Mouse (Mus musculus): ENCODE measurements around the gene Ube2z. TPM values are rescaled to one million over a fixed set of nuclear protein-coding genes. Genes with fewer than 3 reads are reported as not detected.

Ube2z gene
- total RNA-seq, 2 experiments from 2014 or later: 14.4 to 18.2 TPM

DNA sequence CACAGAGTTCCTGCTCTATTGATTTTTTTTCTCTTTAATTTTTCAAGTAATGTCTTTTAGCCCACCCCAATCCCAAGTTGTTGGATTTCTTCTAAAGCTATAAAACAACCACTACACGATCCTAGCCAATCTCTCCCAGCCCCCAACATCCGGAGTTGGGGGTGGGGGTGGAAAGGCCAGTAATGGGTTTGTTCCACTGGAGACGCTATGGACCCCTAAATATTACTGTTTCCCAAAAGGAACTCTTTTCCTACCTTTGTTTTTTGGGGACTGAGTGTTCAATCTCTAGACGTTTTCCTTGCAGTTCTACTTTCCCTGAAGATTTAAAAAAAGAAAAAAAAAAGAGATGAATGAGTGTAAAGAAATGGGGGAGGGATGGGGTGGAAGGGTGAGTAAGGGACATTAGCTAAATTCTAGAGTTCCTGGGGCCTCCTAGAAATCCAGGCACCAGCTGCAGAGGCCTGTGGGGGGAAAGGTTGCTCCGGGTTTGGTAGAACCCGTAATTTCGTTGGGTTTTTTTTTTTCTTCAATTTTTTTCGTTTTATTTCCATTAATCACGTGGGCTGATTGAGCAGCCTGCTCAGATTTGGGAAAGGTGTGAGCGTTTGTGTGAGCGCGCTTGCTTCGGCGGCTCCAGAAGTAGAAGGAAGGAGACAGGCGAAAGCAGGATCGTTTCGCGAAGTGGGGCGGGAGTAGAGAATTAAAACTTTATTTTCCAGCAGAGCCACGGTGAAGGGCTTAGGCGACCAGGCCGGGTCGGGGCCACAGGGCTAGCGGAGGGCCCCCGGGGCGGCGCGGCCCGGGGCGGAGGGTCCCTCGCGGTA lies 61.0 kb downstream of the Ube2z start:
- DNase-seq: no peak
- intact Hi-C loops (cut with DNase I): no loop called here
- Histone ChIP-seq H3K27ac (no peak overlapping the region), H3K4me3 (peak overlapping the region; percentile 57)
- TF ChIP-seq CTCF (IDR thresholded peaks at IDR 0.05): no peak

DNA sequence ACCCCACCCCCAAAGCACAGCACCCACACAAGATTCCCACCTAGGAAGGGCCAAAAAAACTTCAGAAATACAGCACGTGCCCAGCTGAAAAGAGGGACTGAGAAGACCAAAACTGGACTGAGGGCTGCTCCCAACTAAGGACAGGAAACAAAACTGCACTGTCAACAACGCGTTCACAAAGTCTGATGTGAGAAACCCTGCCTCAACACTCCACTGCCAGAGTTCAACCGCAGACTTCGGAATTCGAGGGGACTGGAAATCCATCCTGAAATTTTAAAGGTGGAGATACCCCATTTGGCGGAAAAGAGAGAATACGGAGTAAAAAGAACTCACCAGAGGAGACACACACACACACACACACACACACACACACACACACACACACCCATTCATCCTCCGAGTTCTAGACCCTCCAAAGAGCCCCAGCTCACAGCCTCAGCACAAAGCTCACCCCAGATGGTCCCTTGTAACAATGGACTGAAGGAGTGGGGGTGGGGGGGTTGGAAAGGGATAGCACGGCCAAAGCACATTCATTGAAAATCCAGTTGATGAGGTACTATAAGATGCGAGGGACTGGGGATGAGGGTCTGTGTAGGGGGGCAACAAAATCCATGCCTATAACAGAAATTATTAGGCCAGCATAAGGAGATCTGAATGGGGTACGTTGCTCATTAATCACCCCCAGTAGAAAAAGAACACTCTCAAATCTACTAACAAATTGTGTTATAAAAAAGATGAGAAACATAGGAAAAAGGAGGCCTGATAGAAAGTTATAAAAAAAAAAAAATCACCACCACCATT lies 61.9 kb downstream of the Ube2z start:
- intact Hi-C loops (cut with DNase I): no loop called here
- DNase-seq: no peak
- Histone ChIP-seq H3K27ac (no peak overlapping the region), H3K4me3 (no peak overlapping the region)
- TF ChIP-seq CTCF (IDR thresholded peaks at IDR 0.05): no peak

Other genes starting within 250 kb of the Ube2z start
- 100 to 1,000 TPM; 274 to 394 TPM for gene Phospho1, start 240.9 kb downstream of the Ube2z start, total RNA-seq (2021)
- 1 to 10 TPM; 2.6 to 7.6 TPM for gene Gngt2, start 228.2 kb downstream of the Ube2z start, total RNA-seq (2021)
- 1 to 10 TPM; 2.2 to 3.0 TPM for gene Abi3, start 222.9 kb downstream of the Ube2z start, total RNA-seq (2021)
- not detected for gene B4galnt2, start 150.5 kb downstream of the Ube2z start, total RNA-seq (2021)
- gene Igf2bp1, start 59.4 kb downstream of the Ube2z start, total RNA-seq (2021): not detected
- not detected for gene Gip, start 40.8 kb downstream of the Ube2z start, total RNA-seq (2021)
- gene Snf8, start 30.5 kb downstream of the Ube2z start, total RNA-seq (2021): 10 to 100 TPM; 31.6 to 34.6 TPM
- 1,000 to 10,000 TPM; 1,178 to 1,786 TPM for gene Atp5g1, start 10.3 kb upstream of the Ube2z start, total RNA-seq (2021)
- not detected for gene Calcoco2, start 46.6 kb upstream of the Ube2z start, total RNA-seq (2021)
- not detected for gene Ttll6, start 68.4 kb upstream of the Ube2z start, total RNA-seq (2021)
- not detected for gene Hoxb13, start 128.9 kb upstream of the Ube2z start, total RNA-seq (2021)
- under 1 TPM in 1 of 2 experiments, not detected in 1; 0.14 TPM for gene Hoxb9, start 206.1 kb upstream of the Ube2z start, total RNA-seq (2021)
- under 1 TPM; 0.14 to 0.23 TPM for gene Hoxb8, start 216.5 kb upstream of the Ube2z start, total RNA-seq (2021)
- gene Hoxb7, start 221.2 kb upstream of the Ube2z start, total RNA-seq (2021): under 1 TPM; 0.47 to 0.56 TPM
- gene Hoxb6, start 227.1 kb upstream of the Ube2z start, total RNA-seq (2021): under 1 TPM; 0.56 to 0.64 TPM
- under 1 TPM; 0.26 to 0.28 TPM for gene Hoxb5, start 237.9 kb upstream of the Ube2z start, total RNA-seq (2021)